Comparison of ENCODE assay signal across 18 mouse cellular contexts in the genomic region with DNA sequence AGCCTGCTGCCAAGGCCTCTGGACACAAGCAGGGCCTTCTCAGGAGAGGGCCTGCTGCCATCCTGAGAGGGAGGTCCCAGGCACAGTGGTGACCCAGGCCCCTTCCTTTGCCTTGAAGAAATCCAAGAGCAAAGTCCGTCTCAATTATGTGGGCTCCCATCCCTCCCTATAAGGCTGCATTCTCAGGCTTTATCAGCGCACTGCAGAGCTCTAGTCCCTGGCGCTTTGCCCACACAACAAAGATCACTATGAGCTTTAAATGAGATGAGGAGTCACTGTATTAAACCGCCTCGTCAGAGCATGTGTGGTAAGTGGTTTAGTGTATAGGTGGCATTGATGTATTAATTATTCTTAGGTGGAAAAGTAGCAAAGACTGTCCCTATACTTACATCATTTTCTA.
A peak's percentile ranks its signal among the peaks of the same experiment; 100 is the strongest.
DNase-seq lines count a peak whose midpoint lies in the region; ATAC-seq lines count a peak whose summit lies in the region.
"Had no signal": no experiment of that assay in that cellular context is flagged by ENCODE, and none has a peak within 500 bp of the region (broad histone marks: within the 10 kb centered on the region; RNA-seq: fewer than 3 reads in every experiment).

No protein-coding gene starts in this region.

- peak; percentile 16 for DNase-seq in heart, postnatal 4 days
- DNase-seq in heart, embryonic 10.5 days (ENCODE audit: low spot score) = no peak
- peak; percentile 17 for DNase-seq in spleen, adult 12 weeks (ENCODE audit: low spot score)
- DNase-seq in spleen, postnatal 14 days (ENCODE audit: low spot score in 2 of 2) = no peak
- DNase-seq in frontal cortex, postnatal 25 days (ENCODE audit: low spot score in 2 of 2) = no peak
- DNase-seq in urinary bladder, postnatal 36 days (ENCODE audit: low spot score in 2 of 2) = no peak
- DNase-seq: adrenal gland, adult 8-10 months; cerebellum, adult 2 months; forebrain, postnatal 0 days; kidney, adult 18-20 months; kidney, postnatal 25 days; layer of hippocampus, adult 9-11 months; right cerebral cortex, postnatal 25 days; thymus, postnatal 4 days had no signal

- H3K4me1 ChIP-seq in heart, embryonic 10.5 days = peaks cover 20% of the 10 kb centered on the region; the same call in 1 of the 2 replicates
- H3K4me1 ChIP-seq: embryonic facial prominence, embryonic 12.5 days had no signal

- ATAC-seq in common myeloid progenitor, adult 5-6 weeks (replicated peaks; ENCODE audit: low read depth, poor library complexity, severe bottlenecking) = peak; percentile 54; the same call in 1 of the 2 replicates
- ATAC-seq in megakaryocyte-erythroid progenitor cell, adult 5-6 weeks (replicated peaks; ENCODE audit: low FRiP score, low TSS enrichment, poor library complexity, severe bottlenecking) = peak; percentile 95
- ATAC-seq: forebrain, postnatal 0 days had no signal

- WGBS in heart, embryonic 10.5 days = 69% methylated on average over 5 of the region's 5 CpGs

- H3K9me3 ChIP-seq in heart, embryonic 10.5 days = no peaks in the 10 kb centered on the region
- H3K9me3 ChIP-seq: embryonic facial prominence, embryonic 12.5 days; hindbrain, embryonic 15.5 days had no signal

- H3K36me3 ChIP-seq in heart, embryonic 10.5 days = no peaks in the 10 kb centered on the region
- H3K36me3 ChIP-seq: embryonic facial prominence, embryonic 12.5 days; hindbrain, embryonic 15.5 days had no signal

- H3K27me3 ChIP-seq in heart, embryonic 10.5 days (ENCODE audit: insufficient read depth, poor library complexity, severe bottlenecking) = no peaks in the 10 kb centered on the region
- H3K27me3 ChIP-seq: embryonic facial prominence, embryonic 12.5 days; hindbrain, embryonic 15.5 days had no signal

- H3K27ac ChIP-seq in heart, embryonic 10.5 days = no peak overlapping the region
- H3K27ac ChIP-seq: embryonic facial prominence, embryonic 12.5 days; hindbrain, embryonic 15.5 days had no signal

- no peak overlapping the region for H3K4me3 ChIP-seq in heart, embryonic 10.5 days
- H3K4me3 ChIP-seq: embryonic facial prominence, embryonic 12.5 days; hindbrain, embryonic 15.5 days had no signal

Comparison
In these comparisons a context has a peak if more than half of its experiments do, and no peak if none do; other contexts are left out.
1. DNase-seq: peak in heart, postnatal 4 days (single experiment) and spleen, adult 12 weeks (single experiment); none in heart, embryonic 10.5 days (single experiment), spleen, postnatal 14 days (0 of 2), frontal cortex, postnatal 25 days (0 of 2) and urinary bladder, postnatal 36 days (0 of 2).